Mouse (Mus musculus) lung, postnatal 0 days (tissue): Measurements from ENCODE around the gene Rhpn2.
A peak's percentile ranks its signal among the peaks of the same experiment; 100 is the strongest.

Experiments used
- CTCF ChIP-seq: IDR thresholded peaks from 2 replicates; pipeline ENCODE4 v1.5.1; 2016; ENCODE audit warnings: antibody characterized with exemption, mild to moderate bottlenecking
- EP300 ChIP-seq: IDR thresholded peaks from 2 replicates; pipeline ENCODE4 v1.6.1; 2016; ENCODE audit warnings: antibody characterized with exemption, mild to moderate bottlenecking, control low read depth

DNA sequence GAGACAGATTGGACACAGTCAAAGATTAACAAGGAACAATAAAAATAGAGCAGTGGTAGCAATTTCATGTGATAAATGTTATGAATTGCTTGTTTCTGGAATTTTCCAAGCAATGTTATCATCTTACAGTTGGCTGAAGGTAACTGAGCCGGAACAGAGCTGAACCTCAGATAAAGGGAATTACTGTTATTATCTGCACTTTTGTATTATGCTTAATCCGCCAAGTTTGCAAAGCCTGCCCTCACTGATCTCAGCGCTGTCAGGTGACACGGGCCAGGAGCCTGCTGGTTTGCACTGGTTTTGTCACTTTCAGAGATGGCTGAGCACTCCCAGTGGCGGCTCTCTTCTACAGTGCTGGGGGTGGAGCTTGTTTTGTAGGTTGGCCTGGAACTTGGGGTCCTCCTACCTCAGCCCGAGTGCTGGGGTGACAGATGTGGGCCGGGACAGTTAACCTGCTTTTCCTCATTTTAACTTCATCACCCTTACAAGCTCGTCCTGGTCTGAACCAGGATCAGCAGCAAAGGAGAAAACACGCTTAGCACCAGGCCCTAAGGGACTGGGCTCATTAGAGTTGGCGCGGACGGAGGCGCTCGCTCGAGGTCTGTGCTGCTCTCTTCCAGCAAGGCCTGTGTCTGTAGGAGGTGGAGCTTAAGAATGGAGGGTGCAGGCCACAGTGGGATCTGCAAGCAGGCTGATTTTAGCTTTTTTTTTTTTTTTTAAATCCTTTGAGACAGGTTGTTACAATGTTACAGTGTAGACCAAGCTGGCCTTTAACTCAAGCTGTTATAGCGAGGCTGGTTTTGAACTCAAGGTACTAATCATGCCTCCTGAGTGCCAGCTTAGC is 39.4 kb downstream of the Rhpn2 start:
- 0 out of 2 replicates have a peak, but pooled peaks have one; percentile 2 for TF ChIP-seq CTCF
- TF ChIP-seq EP300 = no peak
